Mouse (Mus musculus): ENCODE measurements around the gene Zfp503. TPM values are rescaled to one million over a fixed set of nuclear protein-coding genes. Genes with fewer than 3 reads are reported as not detected.

Zfp503 gene
- polyA plus RNA-seq, 1 experiment from 2014 or later, result 9.7 TPM

- Histone ChIP-seq H3K36me3 (replicated peaks) (no peaks in the 10 kb centered on the region), H3K9me3 (no peaks in the 10 kb centered on the region), H3K27me3 (replicated peaks; ENCODE audit: low read depth, poor library complexity, severe bottlenecking) (no peaks in the 10 kb centered on the region), H3K4me3 (no peak overlapping the region), H3K4me1 (no peaks in the 10 kb centered on the region), H3K27ac (replicated peaks) (no peak overlapping the region)
- 90% methylated on average over 9 of the region's 9 CpGs for WGBS
- DNase-seq (ENCODE audit: low spot score), result no peak
Measured at GRCm38 (mm10) chr14:21944946-21945345, 44.5 kb downstream of the Zfp503 start.

- no peaks in the 10 kb centered on the region for H3K9me3 ChIP-seq
- H3K27ac ChIP-seq (replicated peaks), result no peak overlapping the region
- H3K27me3 ChIP-seq (replicated peaks; ENCODE audit: low read depth, poor library complexity, severe bottlenecking), result 0 out of 2 replicates have a peak, but pooled peaks cover 5% of the 10 kb centered on the region
- no peaks in the 10 kb centered on the region for H3K36me3 ChIP-seq (replicated peaks)
- H3K4me1 ChIP-seq, result no peaks in the 10 kb centered on the region
- no peak for DNase-seq (ENCODE audit: low spot score)
- H3K4me3 ChIP-seq, result no peak overlapping the region
- 63% methylated on average over 2 of the region's 2 CpGs for WGBS
Measured at GRCm38 (mm10) chr14:21941581-21941980, 47.8 kb downstream of the Zfp503 start.

GRCm38 (mm10) chr14:21937116-21937515 is 52.3 kb downstream of the Zfp503 start:
- H3K4me1 ChIP-seq, result no peaks in the 10 kb centered on the region
- H3K9me3 ChIP-seq, result no peaks in the 10 kb centered on the region
- WGBS, result 89% methylated on average over 2 of the region's 2 CpGs
- no peak overlapping the region for H3K27ac ChIP-seq (replicated peaks)
- 0 out of 2 replicates have a peak, but pooled peaks cover 5% of the 10 kb centered on the region for H3K27me3 ChIP-seq (replicated peaks; ENCODE audit: low read depth, poor library complexity, severe bottlenecking)
- no peak overlapping the region for H3K4me3 ChIP-seq
- no peak for DNase-seq (ENCODE audit: low spot score)
- H3K36me3 ChIP-seq (replicated peaks), result no peaks in the 10 kb centered on the region

- Histone ChIP-seq H3K9me3 (no peaks in the 10 kb centered on the region), H3K36me3 (replicated peaks) (no peaks in the 10 kb centered on the region), H3K27ac (replicated peaks) (no peak overlapping the region), H3K27me3 (replicated peaks; ENCODE audit: low read depth, poor library complexity, severe bottlenecking) (0 out of 2 replicates have a peak, but pooled peaks cover 5% of the 10 kb centered on the region), H3K4me3 (no peak overlapping the region), H3K4me1 (no peaks in the 10 kb centered on the region)
- 87% methylated on average over 6 of the region's 6 CpGs for WGBS
- DNase-seq (ENCODE audit: low spot score), result no peak
Measured at GRCm38 (mm10) chr14:21936102-21936630, 53.2 kb downstream of the Zfp503 start.

Small RNA genes lying within 50 kb of the gene (microRNA-seq; reads per million reads assigned to microRNA genes)
- not detected for gene Gm27532

Other genes with a start within 250 kb of the Zfp503 start
- gene Samd8, start 239.1 kb downstream of the Zfp503 start, polyA plus RNA-seq (2016; fragmentation: Nextera tagmentation; extraction: Ambion mirVana), result 9.5 and 10.4 TPM in 2 replicates
- gene Dusp13, start 238.4 kb downstream of the Zfp503 start, polyA plus RNA-seq (2016; fragmentation: Nextera tagmentation; extraction: Ambion mirVana), result 0.55 TPM in 1 of 2 replicates, not detected in the other
- 286 TPM in 2 replicates for gene Vdac2, start 164.4 kb downstream of the Zfp503 start, polyA plus RNA-seq (2016; fragmentation: Nextera tagmentation; extraction: Ambion mirVana)
- 17.4 and 18.3 TPM in 2 replicates for gene Comtd1, start 140.6 kb downstream of the Zfp503 start, polyA plus RNA-seq (2016; fragmentation: Nextera tagmentation; extraction: Ambion mirVana)
- gene Lrmda, start 30.1 kb upstream of the Zfp503 start, polyA plus RNA-seq (2016; fragmentation: Nextera tagmentation; extraction: Ambion mirVana), result 0.85 and 0.88 TPM in 2 replicates